Mouse (Mus musculus): ENCODE data around the gene C2cd2.
A peak's percentile ranks its signal among the peaks of the same experiment; 100 is the strongest.

Gene C2cd2

DNA sequence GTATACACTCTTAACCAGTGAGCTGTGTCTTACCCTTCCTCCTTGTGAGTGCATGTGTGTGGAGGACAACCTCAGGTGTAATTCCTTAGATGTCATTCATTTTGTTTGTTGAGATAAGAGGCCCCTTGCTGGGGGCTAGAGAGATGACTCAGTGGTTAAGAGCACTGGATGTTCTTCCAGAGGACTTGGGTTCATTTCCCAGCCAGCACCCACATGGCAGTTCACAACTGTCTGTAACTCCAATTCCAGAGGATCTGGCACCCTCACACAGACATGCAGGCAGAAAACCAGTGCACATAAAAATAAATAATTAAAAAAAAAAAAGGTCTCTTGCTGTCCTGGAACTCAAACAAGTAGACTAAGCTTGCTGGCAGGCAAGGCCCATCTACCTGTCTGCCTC lies 20.6 kb downstream of the C2cd2 start:
- DNase-seq, result no peak

DNA sequence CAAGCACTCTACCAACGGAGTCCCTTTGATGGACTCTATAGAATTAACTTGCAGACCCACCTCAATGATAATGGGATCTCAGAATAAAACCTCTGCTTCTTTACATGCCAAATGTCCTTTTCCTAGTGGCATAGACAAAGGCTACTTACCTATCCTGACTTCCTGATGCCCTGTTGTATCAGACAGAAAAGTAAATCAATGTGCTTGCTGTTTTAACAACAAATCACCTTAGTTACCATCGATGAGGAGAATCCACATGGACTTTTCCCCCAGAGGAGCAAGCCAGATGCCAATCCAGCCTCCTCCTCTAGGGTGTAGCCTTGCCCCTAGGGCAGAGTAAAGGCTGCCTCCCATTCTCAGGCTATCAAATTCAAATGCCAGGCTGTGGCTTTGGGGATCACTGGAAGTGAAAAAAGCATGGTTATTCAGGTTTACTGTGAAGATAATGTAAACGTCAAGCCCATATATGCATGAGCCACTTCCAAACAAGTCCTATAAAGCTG lies 21.9 kb downstream of the C2cd2 start:
- DNase-seq, result no peak

DNA sequence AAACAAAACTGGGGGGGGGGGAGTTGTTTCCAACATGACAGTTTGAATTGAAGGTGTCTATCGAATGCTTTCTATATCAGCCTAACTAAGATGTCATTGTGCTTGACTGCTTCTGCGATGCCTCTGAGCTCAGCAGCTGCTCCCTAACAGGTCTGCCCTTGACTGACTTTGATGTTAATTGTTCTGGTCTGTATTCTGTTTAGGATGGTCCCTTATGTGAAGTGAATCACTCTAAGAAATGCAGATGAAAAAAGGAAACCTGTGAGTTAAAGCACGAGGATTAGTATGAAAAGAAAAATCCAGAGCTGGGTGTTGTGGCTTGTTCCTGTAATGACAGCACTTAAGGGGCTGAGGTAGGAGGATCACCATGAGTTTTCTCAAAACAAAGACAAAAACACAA lies 26.6 kb downstream of the C2cd2 start:
- no peak for DNase-seq

DNA sequence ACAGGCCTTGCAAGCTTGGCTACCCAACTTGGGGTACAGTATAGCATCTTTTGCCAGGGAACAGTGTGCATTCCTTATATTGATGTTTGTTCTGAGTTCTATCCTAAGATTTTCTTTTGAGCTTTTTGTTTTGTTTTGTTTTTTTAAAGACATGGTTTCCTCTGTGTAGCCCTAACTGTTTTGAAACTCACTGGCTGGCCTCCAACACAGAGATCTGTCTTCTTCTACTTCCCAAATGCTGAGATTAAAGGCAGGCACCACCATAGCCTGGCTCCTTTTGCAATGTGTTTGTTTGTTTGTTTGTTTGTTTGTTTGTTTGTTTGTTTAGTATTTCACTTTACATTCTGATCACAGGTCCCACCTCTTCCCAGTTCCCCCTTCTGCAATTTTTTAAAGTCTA lies 32.2 kb downstream of the C2cd2 start:
- no peak for DNase-seq

DNA sequence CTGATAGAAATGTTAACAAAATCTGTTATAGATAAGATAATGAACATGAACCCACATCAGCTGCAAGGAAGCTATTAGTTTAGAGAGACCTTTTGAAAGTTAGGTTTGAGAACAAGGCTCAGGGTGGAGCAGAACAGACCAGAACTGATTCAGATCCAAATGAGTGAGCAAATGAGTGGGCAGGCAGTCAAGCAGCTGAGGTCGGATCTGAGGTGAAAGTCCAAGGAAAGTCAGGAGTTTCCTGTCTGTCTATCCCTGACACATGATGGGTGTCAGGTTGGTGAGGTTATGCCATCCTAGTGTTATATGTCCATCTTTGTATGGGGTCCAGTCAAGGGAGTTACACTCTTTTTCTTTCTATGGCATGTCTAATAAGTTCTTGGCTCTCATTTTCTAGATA lies 32.9 kb downstream of the C2cd2 start:
- no peak for DNase-seq

DNA sequence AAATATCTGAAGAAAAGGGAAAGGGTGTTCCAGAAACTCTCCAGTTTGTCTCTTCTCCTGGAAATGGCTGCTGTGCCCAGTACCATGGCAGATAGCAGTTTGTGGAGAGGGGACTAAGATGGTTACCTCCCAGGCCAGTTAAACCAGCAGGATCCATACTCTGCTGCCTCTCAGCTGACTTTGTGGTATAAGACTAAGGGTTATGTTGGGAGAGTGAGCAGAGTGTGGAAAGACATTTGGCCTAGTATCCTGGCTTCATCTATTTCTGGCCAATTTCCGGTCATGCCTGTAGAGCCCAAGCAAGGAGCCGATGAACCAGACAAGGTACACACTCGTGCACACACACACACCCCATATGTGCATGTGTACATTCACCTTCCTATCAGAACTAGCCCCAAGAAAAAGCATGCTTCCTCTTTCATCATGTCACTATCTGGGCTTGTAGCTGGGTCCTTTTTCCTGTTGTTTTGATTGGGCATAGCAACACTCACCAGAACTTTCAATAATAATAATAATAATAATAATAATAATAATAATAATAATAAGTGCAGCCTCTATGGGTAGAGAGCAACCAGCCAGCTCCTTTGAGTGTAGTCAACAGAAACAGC lies 35.0 kb downstream of the C2cd2 start:
- DNase-seq, result no peak

DNA sequence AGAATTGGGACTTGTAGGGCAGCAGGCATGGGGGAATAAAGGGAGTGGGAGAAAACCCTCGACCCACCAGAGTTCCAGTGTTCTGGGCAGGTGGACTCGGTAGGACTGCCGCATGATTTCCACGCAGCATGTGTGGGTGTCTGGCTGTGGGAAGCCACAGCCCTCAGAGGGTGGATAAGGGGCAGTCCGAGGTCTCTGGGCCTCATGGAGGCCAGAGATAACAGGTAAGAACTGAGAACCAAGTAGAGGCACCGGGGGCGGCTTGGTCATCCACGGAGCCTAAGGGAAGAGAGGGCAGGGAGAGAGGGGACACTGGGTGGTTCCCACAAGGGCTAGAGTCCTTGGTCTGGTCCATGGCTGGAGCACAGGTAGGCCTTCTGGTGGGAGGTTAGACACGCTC lies 36.0 kb downstream of the C2cd2 start:
- no peak for DNase-seq

DNA sequence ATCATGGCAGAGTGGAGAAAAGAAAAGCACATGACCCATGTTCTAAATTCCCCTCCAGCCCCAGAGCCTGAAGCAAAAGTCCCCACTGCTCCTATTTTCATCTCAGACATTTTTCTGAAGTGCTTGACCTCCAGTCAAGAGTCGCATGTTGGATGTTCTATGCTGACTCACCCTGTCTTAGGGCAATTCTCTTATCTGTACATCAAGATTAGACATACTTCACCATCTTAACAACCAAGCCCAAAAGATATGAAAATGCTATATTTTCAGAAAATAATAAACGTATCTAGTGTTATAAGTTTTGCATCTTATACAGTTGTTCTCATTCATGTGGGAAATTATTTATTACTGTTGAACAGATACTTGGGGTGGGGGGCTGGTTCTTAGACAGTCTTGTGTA lies 36.6 kb downstream of the C2cd2 start:
- no peak for DNase-seq

DNA sequence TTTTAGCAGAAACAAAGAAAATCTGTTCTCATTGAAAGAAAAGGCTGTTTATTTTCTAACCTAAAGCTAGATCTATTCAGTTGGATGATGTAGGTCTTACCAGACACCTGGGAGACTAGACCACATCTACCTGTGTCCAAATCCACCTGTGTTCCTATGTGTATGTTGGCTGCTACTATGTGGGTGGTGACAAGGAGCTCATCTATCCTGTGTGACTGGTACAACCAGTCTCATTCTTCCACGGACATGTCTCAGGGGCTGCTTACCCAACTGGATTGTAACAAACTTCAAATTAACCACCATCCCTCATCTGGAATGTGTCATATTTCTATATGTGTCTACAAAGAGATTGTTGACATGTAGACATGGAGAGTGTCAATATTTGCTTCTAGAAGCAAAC lies 38.7 kb downstream of the C2cd2 start:
- no peak for DNase-seq

DNA sequence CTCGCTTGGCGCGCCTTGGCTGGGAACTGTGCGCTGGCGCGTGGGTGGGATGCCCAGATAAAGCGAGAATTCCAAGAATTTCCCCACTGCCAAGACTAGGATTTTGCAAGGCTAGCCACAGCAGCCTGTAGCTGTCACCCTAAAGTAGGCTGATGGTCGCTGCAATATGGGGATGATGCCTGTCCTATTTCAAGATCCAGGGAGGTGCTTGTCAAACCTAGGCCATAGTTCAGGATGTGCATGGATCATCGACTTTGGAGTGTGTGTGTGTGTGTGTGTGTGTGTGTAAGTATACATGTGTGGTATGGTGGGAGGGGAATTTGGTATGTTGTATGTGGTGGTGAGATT lies 39.6 kb downstream of the C2cd2 start:
- no peak for DNase-seq

DNA sequence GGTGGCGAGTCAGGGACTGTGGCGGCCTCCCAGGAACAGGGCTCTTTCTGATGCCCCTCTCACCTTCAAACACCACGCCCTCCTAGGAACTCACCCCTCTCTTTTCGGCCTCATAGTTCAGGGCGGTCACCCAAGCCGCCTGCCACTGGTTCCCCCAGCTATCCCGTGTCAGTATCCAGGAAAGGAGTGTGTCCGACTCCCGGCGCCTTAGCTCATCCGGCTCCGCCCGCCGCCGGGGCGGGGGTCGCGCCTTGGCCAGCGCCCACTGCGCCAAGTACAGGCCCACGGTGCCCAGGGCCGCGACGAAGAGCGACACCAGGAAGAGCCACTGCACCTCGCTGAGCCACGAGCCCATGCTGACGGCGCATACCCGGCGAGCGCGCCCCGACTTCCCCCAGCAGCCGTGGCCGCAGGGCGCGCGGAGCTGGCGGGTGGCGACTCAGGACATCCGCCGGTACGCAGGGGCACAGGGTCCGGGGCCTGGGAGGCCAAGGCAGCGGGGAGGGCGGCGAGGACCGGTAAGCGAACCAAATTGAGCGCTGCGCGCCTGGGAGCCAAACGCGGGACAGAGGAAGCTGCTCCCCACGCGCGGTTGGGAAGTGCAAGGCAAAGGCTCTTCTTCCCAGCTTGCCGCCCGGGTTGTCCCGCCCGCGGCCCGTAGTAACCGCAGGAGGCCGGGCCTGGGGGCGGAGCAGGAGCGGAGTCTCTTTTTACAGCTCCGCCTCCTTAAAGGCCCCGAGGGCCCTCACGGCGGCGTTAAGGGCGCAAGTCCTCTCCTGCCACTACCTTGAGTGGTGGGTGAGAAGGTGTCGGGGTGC lies 40.2 kb downstream of the C2cd2 start:
- DNase-seq, result peak; percentile 86

DNA sequence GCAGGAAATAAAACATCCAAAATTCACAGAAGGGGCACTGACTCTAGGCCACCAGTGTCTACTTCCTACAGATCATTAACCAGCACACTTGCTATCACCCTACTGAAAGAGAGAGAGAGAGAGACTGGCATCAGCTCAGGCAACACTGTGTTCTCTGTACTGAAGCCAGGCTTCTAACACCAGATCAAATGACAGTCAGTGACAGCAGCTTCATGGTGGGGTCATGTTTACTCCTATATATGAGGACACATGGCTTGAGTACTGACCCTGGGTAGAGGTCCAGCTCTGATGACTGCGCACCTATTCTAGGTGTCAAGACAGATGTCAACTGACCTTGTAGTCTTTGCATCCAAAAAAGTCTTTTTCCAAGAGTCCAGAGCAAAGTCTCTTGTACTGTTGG lies 41.8 kb downstream of the C2cd2 start:
- no peak for DNase-seq

DNA sequence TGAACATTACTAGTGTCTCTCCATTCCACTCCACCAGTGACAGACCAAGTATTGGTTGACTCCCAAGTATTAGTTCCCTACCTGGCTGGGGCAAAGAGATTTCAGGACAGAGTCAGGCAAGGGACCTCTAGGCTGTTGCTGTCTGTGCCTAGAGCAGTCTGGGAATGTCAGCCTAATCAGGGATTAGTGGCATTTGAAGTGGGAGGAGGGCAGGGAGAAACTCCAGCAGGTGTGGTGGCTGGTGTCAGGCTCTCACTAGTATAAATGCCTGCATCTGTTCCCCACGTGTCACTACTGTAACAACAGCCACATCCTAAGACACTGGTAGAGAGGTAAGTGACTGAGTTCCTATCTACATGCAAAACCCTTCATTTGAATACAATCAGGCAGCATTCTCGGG lies 42.6 kb downstream of the C2cd2 start:
- no peak for DNase-seq

DNA sequence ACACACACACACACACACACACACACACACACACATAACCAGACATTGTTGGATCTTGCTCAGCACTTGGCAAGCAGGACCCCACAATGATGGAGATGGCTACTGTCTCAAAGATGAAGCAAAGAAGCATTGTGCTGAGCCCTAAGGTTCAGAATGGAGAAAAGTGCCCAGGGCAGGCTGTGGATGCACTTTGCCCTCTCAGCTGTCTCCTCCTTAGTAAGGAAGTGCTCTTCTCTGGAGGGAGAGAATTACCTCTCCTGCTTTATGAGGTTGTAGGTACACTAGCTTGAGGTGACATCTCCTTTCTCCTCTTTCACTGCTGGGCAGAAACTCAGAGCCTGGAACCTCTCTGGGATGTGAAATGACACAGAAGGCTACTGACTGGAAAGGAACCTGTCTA lies 49.5 kb downstream of the C2cd2 start:
- no peak for DNase-seq

DNA sequence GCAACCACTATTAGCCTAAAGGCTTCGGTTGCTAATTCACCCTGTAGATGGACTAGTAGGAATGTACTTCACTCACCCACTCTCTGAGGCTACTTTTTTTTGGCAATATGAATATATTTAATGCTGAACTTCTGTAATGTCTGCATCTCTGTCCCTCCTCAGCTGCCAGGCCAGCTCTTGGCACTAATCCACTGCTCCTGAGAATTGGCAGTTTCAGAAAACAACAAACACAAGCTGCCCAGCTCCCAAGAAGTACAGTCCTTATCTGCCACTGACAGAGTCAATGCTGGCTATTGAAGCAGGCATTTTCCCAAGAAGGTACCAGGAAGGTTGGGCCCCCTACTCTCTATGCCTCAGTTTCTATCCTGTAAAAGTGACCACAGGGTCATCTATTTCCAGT lies 53.0 kb downstream of the C2cd2 start:
- no peak for DNase-seq

DNA sequence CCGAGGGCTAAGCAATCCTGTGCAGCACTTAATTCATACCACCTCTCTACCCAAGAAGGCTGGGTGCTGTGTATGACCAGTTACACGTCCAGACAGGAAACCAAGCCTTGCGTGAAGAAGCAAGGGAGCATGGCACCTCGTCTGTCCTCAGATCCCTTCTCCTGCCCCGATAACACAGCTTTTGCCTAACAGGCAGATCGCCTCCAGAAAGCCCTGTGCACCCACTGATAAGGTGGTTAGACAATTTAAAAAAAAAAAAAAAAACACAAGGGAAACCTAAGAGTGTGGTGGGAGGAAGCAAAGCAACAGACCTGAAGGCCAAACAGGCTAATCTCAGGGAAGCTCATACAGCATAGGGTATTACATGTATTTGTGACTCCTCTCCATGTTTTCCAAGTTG lies 54.9 kb downstream of the C2cd2 start:
- DNase-seq, result no peak

DNA sequence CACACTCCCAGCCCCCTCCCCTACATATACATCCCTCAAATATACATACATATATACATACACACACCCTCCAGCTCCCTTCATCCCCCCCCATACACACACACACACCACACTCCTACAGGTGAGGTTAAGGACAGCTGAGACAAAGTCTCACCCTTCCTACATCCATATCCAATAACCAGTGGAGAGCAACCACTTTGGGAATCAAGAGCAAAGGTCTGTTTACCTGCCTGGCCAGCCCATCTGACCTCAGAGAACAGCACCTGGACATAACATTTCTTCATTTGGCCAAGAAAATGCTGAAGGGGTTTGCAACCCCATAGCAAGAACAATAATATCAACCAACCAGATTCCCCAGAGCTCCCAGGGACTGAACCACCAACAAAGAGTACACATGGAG lies 56.1 kb downstream of the C2cd2 start:
- no peak for DNase-seq

DNA sequence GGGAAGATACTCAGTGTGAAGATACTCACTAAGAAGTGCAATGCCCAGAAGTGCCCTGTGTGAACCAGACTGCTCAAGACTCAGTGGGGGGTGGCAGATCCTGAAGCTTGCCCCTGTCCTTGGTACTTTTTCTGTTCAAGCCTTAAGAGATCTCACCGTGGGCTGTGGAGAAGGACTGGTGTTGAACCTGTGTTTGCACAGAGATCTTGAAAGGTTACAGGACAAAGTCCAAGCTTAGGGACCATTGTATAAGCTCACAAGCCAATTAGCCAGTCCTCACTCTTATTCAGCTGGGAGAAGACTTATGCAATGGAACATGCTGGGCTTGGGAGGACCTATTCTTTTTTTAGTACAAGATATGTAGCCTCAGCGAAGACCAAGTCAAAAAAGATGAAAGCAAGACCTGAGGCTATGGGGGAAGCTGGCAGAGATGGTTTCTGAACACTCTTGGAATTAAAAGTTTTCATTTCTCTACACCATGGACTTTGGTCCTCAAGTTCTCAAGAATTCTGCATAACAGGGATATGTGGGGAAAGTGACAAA lies 56.9 kb downstream of the C2cd2 start:
- DNase-seq, result no peak

DNA sequence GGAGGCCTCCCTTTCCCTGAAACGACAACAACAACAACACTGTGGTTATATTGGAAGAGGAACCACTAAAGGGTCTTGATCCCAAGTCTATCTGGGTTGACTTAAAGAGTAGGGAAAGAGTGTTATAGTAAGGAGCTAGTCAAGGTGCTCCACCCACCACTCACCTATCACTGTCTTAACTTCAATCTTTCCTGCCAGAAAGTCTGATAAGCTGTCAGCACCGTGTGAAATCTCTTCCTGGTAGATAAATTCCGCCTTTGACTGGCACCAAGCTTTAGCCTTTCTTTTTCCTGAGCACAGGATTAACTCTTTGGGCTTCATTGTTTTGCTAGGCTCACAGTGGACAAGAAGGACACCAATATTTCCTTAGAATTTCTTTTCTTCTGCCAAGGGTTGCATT lies 58.4 kb downstream of the C2cd2 start:
- DNase-seq, result no peak

DNA sequence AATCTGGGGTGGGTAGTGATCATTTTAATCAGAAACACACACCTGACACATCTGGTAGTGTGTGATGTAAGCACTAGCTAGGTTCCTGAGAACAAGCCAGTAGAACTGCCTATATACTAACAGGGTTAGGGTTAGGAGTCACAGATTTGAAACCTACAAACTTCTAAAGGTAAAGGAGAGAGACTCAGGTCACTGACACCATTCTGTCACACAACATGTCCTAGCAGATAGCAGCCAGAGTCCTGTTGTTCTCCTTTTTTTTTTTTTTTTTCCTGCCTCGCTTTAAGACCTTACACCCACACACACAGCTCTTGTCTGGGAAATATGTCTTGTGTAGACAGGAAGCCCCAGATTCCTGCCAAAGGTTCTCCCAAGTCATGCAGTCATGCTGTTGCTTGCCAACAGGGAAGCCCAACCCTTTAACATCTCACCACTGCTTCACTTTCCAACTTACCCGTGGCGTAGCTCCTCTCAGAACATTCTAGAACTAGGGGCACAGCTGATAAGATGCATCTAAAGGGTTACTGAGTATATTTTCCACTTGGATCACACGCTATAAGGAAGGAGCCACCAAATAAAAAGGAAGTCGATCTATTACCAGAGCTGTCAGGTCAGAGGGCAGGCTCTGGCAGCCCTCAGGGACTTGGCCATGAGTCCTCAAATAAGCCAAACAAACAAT lies 64.9 kb downstream of the C2cd2 start:
- DNase-seq, result no peak

DNA sequence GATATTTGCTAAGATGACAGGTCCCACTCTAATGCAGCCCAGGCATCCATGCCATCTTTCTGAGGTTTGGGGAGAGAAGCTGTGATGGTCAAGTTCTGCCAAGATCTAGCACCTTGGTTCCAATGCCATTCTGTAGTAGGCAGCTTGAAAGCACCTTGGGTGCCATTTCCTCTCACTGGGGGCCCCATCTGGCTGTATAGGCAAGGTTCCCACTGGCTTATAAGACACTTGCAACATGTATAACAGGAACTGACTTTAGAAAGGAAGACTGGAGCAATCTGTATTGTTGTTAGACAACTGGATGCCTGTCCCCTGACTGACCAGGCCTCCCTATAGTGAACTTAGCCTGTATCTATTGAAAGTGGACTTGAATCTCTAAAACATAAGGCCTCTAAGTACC lies 74.6 kb downstream of the C2cd2 start:
- no peak for DNase-seq

DNA sequence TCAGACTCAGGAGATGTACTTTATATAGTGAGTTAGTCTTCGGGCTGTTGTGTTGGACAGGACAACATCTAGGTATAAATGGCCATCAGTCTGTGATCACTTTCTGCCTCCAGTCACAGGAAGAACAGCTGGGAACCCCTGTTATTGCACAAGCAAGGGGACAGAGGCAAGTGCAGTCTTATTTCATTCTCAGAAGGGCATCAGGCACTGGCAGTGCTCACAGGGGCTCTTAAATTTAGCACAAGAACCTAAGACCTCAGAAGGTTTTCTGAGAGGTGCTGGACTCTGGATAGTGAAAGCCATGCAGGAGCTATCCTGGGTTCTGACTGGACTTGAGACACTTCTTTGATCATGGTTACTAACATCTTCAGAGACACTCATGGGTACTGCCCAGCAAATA lies 78.7 kb downstream of the C2cd2 start:
- DNase-seq, result no peak

DNA sequence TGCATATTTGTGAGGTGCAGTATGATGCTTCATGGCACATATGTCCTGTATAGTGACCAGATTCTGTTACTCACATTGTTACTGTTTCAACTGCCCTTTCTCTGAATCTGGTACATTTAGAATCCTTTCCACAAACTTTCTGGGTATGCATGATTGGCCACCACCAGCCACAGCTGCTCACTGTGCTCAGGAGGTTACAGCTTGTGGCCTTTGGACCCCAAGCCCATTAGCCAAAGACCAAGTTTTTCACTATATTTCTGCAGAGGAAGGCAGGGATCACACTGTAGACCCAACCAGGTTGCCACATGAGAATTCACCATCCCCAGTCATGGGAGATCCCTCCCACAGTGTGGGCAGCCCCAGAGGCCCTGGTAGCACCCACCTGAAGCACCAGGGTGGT lies 79.5 kb downstream of the C2cd2 start:
- DNase-seq, result no peak

DNA sequence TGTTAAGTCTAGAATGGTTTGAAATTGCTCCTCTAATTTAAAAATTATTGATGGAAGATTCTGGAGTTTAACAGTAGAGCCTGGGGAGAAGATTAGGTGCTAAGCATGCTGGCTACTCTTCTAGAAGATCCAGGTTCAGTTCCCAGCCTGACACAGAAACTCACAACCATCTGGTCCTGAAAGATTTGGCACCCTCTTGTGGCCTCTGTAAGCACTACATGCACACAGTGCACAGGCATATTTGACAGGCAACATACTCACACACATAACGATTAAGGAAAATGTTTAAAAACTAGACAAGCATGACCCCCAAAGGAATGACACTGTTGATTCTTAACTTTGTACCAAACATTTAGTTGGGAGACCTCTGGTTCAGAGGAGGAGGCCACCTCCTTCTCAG lies 83.3 kb downstream of the C2cd2 start:
- no peak for DNase-seq

All from layer of hippocampus, adult 9-11 months (tissue).